Mouse (Mus musculus) C2C12 (cell line): ENCODE results near the gene Dusp13. TPM values are rescaled to one million over a fixed set of nuclear protein-coding genes. Genes with fewer than 3 reads are reported as not detected.
A peak's percentile ranks its signal among the peaks of the same experiment; 100 is the strongest.

Source experiments
- H3K27me3 ChIP-seq: one replicate; pipeline ENCODE4 v1.6.1; 2011; ENCODE audit not compliant: control insufficient read depth, insufficient read depth, insufficient read length
- H3K36me3 ChIP-seq: one replicate; pipeline ENCODE4 v1.6.1; 2011; ENCODE audit not compliant: control insufficient read depth, insufficient read depth
- H3K4me3 ChIP-seq: one replicate; pipeline ENCODE4 v1.5.1; 2011; ENCODE audit warnings: mild to moderate bottlenecking, control low read depth; ENCODE audit not compliant: poor library complexity, insufficient read depth, severe bottlenecking
- H3K79me2 ChIP-seq: one replicate; pipeline ENCODE4 v1.6.1; 2011; ENCODE audit not compliant: control insufficient read depth, insufficient read depth
- H3K79me3 ChIP-seq: one replicate; pipeline ENCODE4 v1.6.1; 2011; ENCODE audit warnings: low read depth, control low read depth
- H3ac ChIP-seq: one replicate; pipeline ENCODE3; 2011; ENCODE audit warnings: low read depth; ENCODE audit not compliant: control insufficient read depth, insufficient read length
- CEBPB ChIP-seq: IDR thresholded peaks from one replicate; pipeline ENCODE4 v1.6.1; 2011; ENCODE audit warnings: low read depth, mild to moderate bottlenecking, control low read depth, moderate library complexity
- CTCF ChIP-seq: IDR thresholded peaks from one replicate; pipeline ENCODE4 v1.5.1; 2011; ENCODE audit not compliant: control insufficient read depth, insufficient read depth, insufficient read length
- FOSL1 ChIP-seq: IDR thresholded peaks from one replicate; pipeline ENCODE4 v1.8.0; 2011; ENCODE audit warnings: mild to moderate bottlenecking, low read length; ENCODE audit not compliant: poor library complexity, insufficient read depth, severe bottlenecking
- MAX ChIP-seq: IDR thresholded peaks from one replicate; pipeline ENCODE4 v1.6.1; 2011; ENCODE audit warnings: mild to moderate bottlenecking, control low read depth
- MYOD1 ChIP-seq: IDR thresholded peaks from one replicate; pipeline ENCODE4 v1.6.1; 2011; ENCODE audit warnings: low read depth; ENCODE audit not compliant: control insufficient read depth, insufficient read length
- MYOG ChIP-seq: IDR thresholded peaks from one replicate; pipeline ENCODE4 v1.6.1; 2011; ENCODE audit not compliant: control insufficient read depth, insufficient read length; ENCODE audit errors: extremely low read depth
- USF1 ChIP-seq: IDR thresholded peaks from one replicate; pipeline ENCODE4 v1.6.1; 2011; ENCODE audit warnings: low read depth, mild to moderate bottlenecking, control low read depth, moderate library complexity
- polyA plus RNA-seq: library from polyadenylated mRNA; unstranded; fragments of >200 nt; fragmentation: generic; extraction: Trizol; gene quantifications from one replicate; pipeline ENCODE4 v1.2.1, GENCODE M21; 2012; ENCODE audit warnings: missing spikeins

Gene Dusp13
- polyA plus RNA-seq, 1 experiment: 2.7 TPM

DNA sequence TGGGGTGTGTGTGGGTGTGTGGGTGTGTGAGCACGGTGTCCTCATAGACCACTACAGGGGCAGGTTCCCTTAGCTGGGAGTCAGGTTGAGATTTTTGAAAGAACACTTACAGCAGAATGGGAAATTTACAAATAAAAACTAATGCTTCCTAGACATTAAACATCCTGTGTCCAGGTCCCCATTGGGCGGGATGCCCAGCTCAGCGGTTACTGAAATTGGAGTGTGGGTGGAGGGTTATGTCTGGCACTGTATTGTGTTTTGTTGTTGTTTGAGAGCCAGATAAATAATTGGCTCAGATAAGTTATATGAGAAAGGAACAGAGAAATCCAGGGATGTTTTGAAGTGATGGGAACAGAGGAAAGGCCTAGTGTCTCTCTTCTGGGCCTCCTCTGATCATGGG is 59.9 kb downstream of the Dusp13 start:
- H3K27me3 ChIP-seq: no peaks in the 10 kb centered on the region
- no peak overlapping the region for H3ac ChIP-seq
- no peaks in the 10 kb centered on the region for H3K79me3 ChIP-seq
- no peaks in the 10 kb centered on the region for H3K36me3 ChIP-seq
- TF ChIP-seq MYOD1 (no peak), CTCF (no peak), USF1 (no peak), FOSL1 (no peak), MYOG (no peak), MAX (no peak), CEBPB (no peak)
- H3K4me3 ChIP-seq: no peak overlapping the region
- no peaks in the 10 kb centered on the region for H3K79me2 ChIP-seq

DNA sequence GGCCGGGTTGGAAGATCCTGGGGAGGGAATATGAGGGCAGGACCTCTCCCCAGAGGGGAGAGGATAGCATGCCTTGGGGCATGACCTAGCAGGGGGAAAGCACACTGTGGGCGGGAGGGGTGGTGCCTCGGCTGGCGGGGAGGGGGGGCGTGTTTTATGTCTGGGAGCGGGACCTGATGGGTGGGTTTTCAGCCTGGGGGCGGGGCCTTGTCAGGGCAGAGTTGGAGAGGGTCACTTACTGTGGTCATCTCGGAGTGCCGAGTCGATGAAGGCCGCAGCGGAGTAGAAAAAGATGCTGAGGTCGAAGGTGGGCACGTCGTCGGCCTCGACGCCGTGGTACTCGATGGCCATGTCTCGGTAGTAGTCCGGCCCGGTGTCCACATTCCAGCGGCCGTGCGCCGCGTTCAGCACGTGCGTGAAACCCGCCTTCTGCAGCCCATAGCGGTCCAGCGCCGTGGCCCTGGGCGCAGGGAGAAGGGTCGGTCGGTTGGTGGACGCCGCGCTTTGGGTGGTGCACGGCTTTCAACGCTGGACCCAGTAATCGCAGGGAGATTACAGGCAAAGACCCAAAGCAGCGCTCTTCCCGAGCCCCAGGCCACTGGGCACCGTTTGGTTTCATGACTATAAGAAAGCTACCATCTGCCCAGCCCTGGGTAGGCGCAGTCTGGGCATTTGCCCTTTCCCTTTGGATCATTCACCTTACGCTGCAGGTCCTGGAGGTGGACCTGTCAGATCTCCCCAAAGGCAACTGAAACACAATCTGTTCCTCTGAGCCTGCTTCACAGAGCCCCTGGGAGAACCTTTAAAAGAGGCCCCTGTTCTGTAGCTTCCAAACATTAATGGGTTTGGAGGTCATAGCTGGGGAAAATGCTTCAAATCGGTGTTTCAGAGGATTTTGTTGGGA is 64.4 kb downstream of the Dusp13 start:
- no peaks in the 10 kb centered on the region for H3K27me3 ChIP-seq
- no peaks in the 10 kb centered on the region for H3K36me3 ChIP-seq
- no peaks in the 10 kb centered on the region for H3K79me2 ChIP-seq
- no peak overlapping the region for H3K4me3 ChIP-seq
- no peak for TF ChIP-seq FOSL1
- TF ChIP-seq USF1: no peak
- no peak for TF ChIP-seq MYOD1
- TF ChIP-seq CEBPB: no peak
- TF ChIP-seq MYOG: no peak
- TF ChIP-seq MAX: no peak
- TF ChIP-seq CTCF: no peak
- no peaks in the 10 kb centered on the region for H3K79me3 ChIP-seq
- H3ac ChIP-seq: no peak overlapping the region

DNA sequence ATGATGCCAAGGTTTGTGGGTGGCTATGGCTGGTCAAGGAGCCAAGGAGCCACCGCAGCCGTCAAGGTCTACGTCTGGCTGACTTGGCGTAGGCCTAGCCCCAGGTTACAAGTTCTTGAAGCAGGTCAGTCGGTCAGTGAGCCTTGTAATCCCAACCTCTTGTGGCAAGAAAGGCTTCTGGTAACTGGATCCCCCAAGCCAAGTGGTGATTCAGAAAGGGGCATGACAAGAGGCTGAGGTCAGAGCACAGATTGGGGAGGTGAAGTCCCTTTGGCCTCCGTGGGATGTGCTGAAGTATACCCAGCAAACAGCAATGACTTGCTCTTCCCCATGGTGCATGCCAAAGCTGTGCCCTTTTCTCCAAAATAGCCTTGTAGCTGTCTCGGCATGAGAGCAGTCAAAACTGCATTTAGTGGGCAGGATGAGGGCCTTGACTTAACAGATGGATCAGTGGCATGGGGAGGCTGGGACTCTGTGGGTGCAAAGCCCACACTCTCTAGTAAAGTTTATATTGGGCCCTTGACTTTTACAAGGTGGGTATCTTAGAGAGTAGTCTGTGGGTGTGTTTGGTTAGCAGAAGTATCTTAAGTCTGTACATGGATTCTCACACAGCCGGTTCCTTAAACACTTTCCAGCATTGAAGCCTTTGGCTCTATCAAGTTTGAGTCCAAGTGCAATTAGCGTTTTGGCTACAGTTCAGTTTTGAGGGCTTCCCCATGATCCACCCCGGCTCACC is 65.4 kb downstream of the Dusp13 start:
- no peaks in the 10 kb centered on the region for H3K79me3 ChIP-seq
- no peak overlapping the region for H3ac ChIP-seq

DNA sequence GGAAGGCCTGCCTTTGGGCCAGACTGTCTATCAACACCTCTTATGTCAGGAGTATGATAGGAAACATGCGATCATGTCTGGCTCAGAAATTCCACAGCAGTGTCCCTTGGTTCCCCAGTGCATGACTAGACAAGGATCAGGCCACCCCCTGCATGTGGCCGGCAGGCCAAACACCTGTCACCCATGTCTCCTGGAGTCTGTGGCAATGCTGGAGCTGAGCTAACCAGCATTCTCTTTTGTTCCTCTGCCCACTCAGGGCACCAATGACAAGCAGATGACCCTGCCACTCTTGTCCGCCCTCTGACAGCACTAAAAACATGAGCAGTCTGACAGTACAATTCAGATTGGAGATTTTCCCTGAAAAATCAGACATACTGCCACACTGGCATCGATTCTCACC is 67.1 kb downstream of the Dusp13 start:
- Histone ChIP-seq H3K27me3 (no peaks in the 10 kb centered on the region), H3K79me3 (no peaks in the 10 kb centered on the region), H3ac (no peak overlapping the region), H3K79me2 (no peaks in the 10 kb centered on the region), H3K4me3 (no peak overlapping the region), H3K36me3 (no peaks in the 10 kb centered on the region)
- TF ChIP-seq USF1 (no peak), MYOD1 (peak; percentile 66)

More for the DNA sequence above, 65.4 kb downstream of the Dusp13 start:
- Histone ChIP-seq H3K4me3 (no peak overlapping the region), H3K27me3 (no peaks in the 10 kb centered on the region), H3K79me2 (no peaks in the 10 kb centered on the region), H3K36me3 (no peaks in the 10 kb centered on the region)
- no peak for TF ChIP-seq MYOD1
- TF ChIP-seq MYOG: no peak
- no peak for TF ChIP-seq CEBPB

Other genes with a start within 250 kb of the Dusp13 start
- gene Dupd1, start 36.6 kb downstream of the Dusp13 start, polyA plus RNA-seq: 0.04 TPM
- gene Samd8, start 650 bp downstream of the Dusp13 start, polyA plus RNA-seq: 7.8 TPM
- gene Vdac2, start 74.1 kb upstream of the Dusp13 start, polyA plus RNA-seq: 242 TPM
- gene Comtd1, start 97.8 kb upstream of the Dusp13 start, polyA plus RNA-seq: 45.5 TPM
- 5.3 TPM for gene Zfp503, start 238.4 kb upstream of the Dusp13 start, polyA plus RNA-seq